Mouse (Mus musculus) neural tube, embryonic 13.5 days (tissue): ENCODE results near the gene Arhgap45. TPM values are rescaled to one million over a fixed set of nuclear protein-coding genes. Genes with fewer than 3 reads are reported as not detected.

Experiments
- ATAC-seq: fragments of 200-750 bp; cut with Nextera tagmentation; 2 replicates; pipeline ENCODE4 v1.8.0; 2017; ENCODE audit warnings: low read depth, mild to moderate bottlenecking, moderate TSS enrichment, moderate library complexity
- H3K27ac ChIP-seq: fragments of 300-500 bp; sonication (generic); replicated peaks from 2 replicates; pipeline ENCODE4 v1.5.1; 2015; ENCODE audit warnings: moderate library complexity, mild to moderate bottlenecking, inconsistent platforms
- H3K27me3 ChIP-seq: fragments of 300-500 bp; sonication (generic); 2 replicates; pipeline ENCODE4 v1.6.1; 2015; ENCODE audit warnings: mild to moderate bottlenecking, inconsistent platforms
- H3K36me3 ChIP-seq: fragments of 300-500 bp; sonication (generic); 2 replicates; pipeline ENCODE4 v1.6.1; 2015; ENCODE audit warnings: mild to moderate bottlenecking, inconsistent platforms
- H3K4me1 ChIP-seq: fragments of 300-500 bp; sonication (generic); replicated peaks from 2 replicates; pipeline ENCODE4 v1.6.1; 2015; ENCODE audit warnings: inconsistent platforms
- H3K4me2 ChIP-seq: fragments of 300-500 bp; sonication (generic); 2 replicates; pipeline ENCODE4 v1.6.1; 2015; ENCODE audit warnings: inconsistent platforms, mild to moderate bottlenecking, moderate library complexity
- H3K4me3 ChIP-seq: fragments of 300-500 bp; sonication (generic); 2 replicates; pipeline ENCODE4 v1.5.1; 2015; ENCODE audit warnings: mild to moderate bottlenecking, inconsistent platforms
- H3K9ac ChIP-seq: fragments of 300-500 bp; sonication (generic); 2 replicates; pipeline ENCODE4 v1.6.1; 2015; ENCODE audit warnings: moderate library complexity, mild to moderate bottlenecking, inconsistent platforms
- H3K9me3 ChIP-seq: fragments of 300-500 bp; sonication (generic); 2 replicates; pipeline ENCODE4 v1.6.1; 2016; ENCODE audit warnings: inconsistent platforms
- WGBS: fragments of 180-500 bp; shearing (Covaris S2); methylation state at CpG from one replicate; pipeline ENCODE4 v1.1.7; 2015; 5-methylcytosine and 5-hydroxymethylcytosine counted together
- polyA plus RNA-seq: library from polyadenylated mRNA; unstranded; fragments of >200 nt; fragmentation: Nextera tagmentation; extraction: Ambion mirVana; gene quantifications from 2 replicates; pipeline ENCODE4 v1.2.1, GENCODE M21; 2015

The Arhgap45 gene
- polyA plus RNA-seq, 1 experiment from 2014 or later, result 2.4 TPM

GRCm38 (mm10) chr10:80025889-80026288 lies 9.4 kb downstream of the Arhgap45 start:
- no peaks in the 10 kb centered on the region; the same call in 1 of the 2 replicates for H3K27me3 ChIP-seq
- H3K36me3 ChIP-seq, result no peaks in the 10 kb centered on the region
- H3K4me2 ChIP-seq, result no peak overlapping the region
- 59% methylated on average over 12 of the region's 12 CpGs for WGBS
- no peak overlapping the region for H3K9ac ChIP-seq
- H3K4me1 ChIP-seq, result no peaks in the 10 kb centered on the region
- H3K9me3 ChIP-seq, result no peaks in the 10 kb centered on the region
- no peak overlapping the region for H3K27ac ChIP-seq
- H3K4me3 ChIP-seq, result no peak overlapping the region
- no peak for ATAC-seq

GRCm38 (mm10) chr10:80027681-80028520 lies 11.4 kb downstream of the Arhgap45 start:
- Histone ChIP-seq H3K36me3 (no peaks in the 10 kb centered on the region), H3K4me1 (no peaks in the 10 kb centered on the region), H3K4me2 (no peak overlapping the region), H3K27ac (no peak overlapping the region), H3K9me3 (no peaks in the 10 kb centered on the region), H3K9ac (no peak overlapping the region), H3K4me3 (no peak overlapping the region), H3K27me3 (no peaks in the 10 kb centered on the region)
- no peak for ATAC-seq
- 77% methylated on average over 20 of the region's 20 CpGs for WGBS

GRCm38 (mm10) chr10:80028521-80028846 lies 12.0 kb downstream of the Arhgap45 start:
- H3K27ac ChIP-seq, result no peak overlapping the region
- no peak overlapping the region for H3K4me2 ChIP-seq
- H3K9ac ChIP-seq, result no peak overlapping the region
- no peaks in the 10 kb centered on the region for H3K36me3 ChIP-seq
- H3K4me1 ChIP-seq, result no peaks in the 10 kb centered on the region
- 92% methylated on average over 13 of the region's 13 CpGs for WGBS
- H3K27me3 ChIP-seq, result no peaks in the 10 kb centered on the region
- no peak for ATAC-seq
- no peaks in the 10 kb centered on the region for H3K9me3 ChIP-seq
- H3K4me3 ChIP-seq, result no peak overlapping the region

- Histone ChIP-seq H3K27ac (no peak overlapping the region), H3K9ac (no peak overlapping the region), H3K27me3 (no peaks in the 10 kb centered on the region), H3K4me1 (no peaks in the 10 kb centered on the region; the same call in 1 of the 2 replicates), H3K9me3 (no peaks in the 10 kb centered on the region), H3K36me3 (peaks cover 9% of the 10 kb centered on the region), H3K4me2 (no peak overlapping the region), H3K4me3 (no peak overlapping the region)
- WGBS, result 80% methylated on average over 9 of the region's 9 CpGs
- ATAC-seq, result no peak
Measured at GRCm38 (mm10) chr10:80030191-80030590, 13.7 kb downstream of the Arhgap45 start.

- no peak for ATAC-seq
- H3K9me3 ChIP-seq, result no peaks in the 10 kb centered on the region
- 87% methylated on average over 17 of the region's 17 CpGs for WGBS
- H3K4me1 ChIP-seq, result no peaks in the 10 kb centered on the region; the same call in 1 of the 2 replicates
- H3K27me3 ChIP-seq, result no peaks in the 10 kb centered on the region
- H3K4me2 ChIP-seq, result no peak overlapping the region
- H3K9ac ChIP-seq, result no peak overlapping the region
- no peak overlapping the region for H3K4me3 ChIP-seq
- H3K27ac ChIP-seq, result no peak overlapping the region
- peaks cover 14% of the 10 kb centered on the region for H3K36me3 ChIP-seq
Measured at GRCm38 (mm10) chr10:80030736-80031135, 14.3 kb downstream of the Arhgap45 start.

- no peaks in the 10 kb centered on the region for H3K27me3 ChIP-seq
- peaks cover 7% of the 10 kb centered on the region for H3K4me1 ChIP-seq
- no peaks in the 10 kb centered on the region for H3K9me3 ChIP-seq
- H3K36me3 ChIP-seq, result peaks cover 36% of the 10 kb centered on the region
- WGBS, result 78% methylated on average over 5 of the region's 5 CpGs
- H3K4me3 ChIP-seq, result no peak overlapping the region
- ATAC-seq, result no peak
- no peak overlapping the region for H3K4me2 ChIP-seq
- H3K27ac ChIP-seq, result peak overlapping the region; percentile 23; the same call in 1 of the 2 replicates
- H3K9ac ChIP-seq, result peak overlapping the region; percentile 14
Measured at GRCm38 (mm10) chr10:80032799-80033480, 16.5 kb downstream of the Arhgap45 start.

GRCm38 (mm10) chr10:80033511-80034391 lies 17.3 kb downstream of the Arhgap45 start:
- Histone ChIP-seq H3K9me3 (no peaks in the 10 kb centered on the region), H3K9ac (no peak overlapping the region), H3K4me2 (no peak overlapping the region)

GRCm38 (mm10) chr10:80035148-80035547 lies 18.7 kb downstream of the Arhgap45 start:
- Histone ChIP-seq H3K36me3 (peaks cover 39% of the 10 kb centered on the region), H3K27me3 (no peaks in the 10 kb centered on the region), H3K9ac (0 out of 2 replicates have a peak overlapping the region, but pooled peaks have one; percentile 1), H3K4me2 (no peak overlapping the region), H3K9me3 (no peaks in the 10 kb centered on the region), H3K27ac (0 out of 2 replicates have a peak overlapping the region, but pooled peaks have one; percentile 18), H3K4me3 (no peak overlapping the region), H3K4me1 (peaks cover 20% of the 10 kb centered on the region)
- 75% methylated on average over 8 of the region's 8 CpGs for WGBS
- no peak for ATAC-seq

More at GRCm38 (mm10) chr10:80033511-80034391, 17.3 kb downstream of the Arhgap45 start:
- no peak overlapping the region for H3K4me3 ChIP-seq
- 42% methylated on average over 9 of the region's 9 CpGs for WGBS
- H3K4me1 ChIP-seq, result peaks cover 15% of the 10 kb centered on the region
- H3K27me3 ChIP-seq, result no peaks in the 10 kb centered on the region
- ATAC-seq, result no peak
- H3K27ac ChIP-seq, result peak overlapping the region; percentile 23; the same call in 1 of the 2 replicates
- H3K36me3 ChIP-seq, result peaks cover 39% of the 10 kb centered on the region

- 89% methylated on average over 5 of the region's 5 CpGs for WGBS
Measured at GRCm38 (mm10) chr10:80035686-80036085, 19.2 kb downstream of the Arhgap45 start.

GRCm38 (mm10) chr10:80036832-80037231 lies 20.4 kb downstream of the Arhgap45 start:
- 94% methylated on average over 13 of the region's 13 CpGs for WGBS
- peaks cover 20% of the 10 kb centered on the region for H3K4me1 ChIP-seq
- no peak overlapping the region for H3K4me2 ChIP-seq
- H3K36me3 ChIP-seq, result peaks cover 39% of the 10 kb centered on the region
- H3K4me3 ChIP-seq, result no peak overlapping the region
- ATAC-seq, result no peak
- H3K9me3 ChIP-seq, result no peaks in the 10 kb centered on the region
- no peak overlapping the region for H3K9ac ChIP-seq
- no peak overlapping the region for H3K27ac ChIP-seq
- H3K27me3 ChIP-seq, result no peaks in the 10 kb centered on the region

More at GRCm38 (mm10) chr10:80035686-80036085, 19.2 kb downstream of the Arhgap45 start:
- Histone ChIP-seq H3K36me3 (peaks cover 39% of the 10 kb centered on the region), H3K4me2 (no peak overlapping the region), H3K9ac (0 out of 2 replicates have a peak overlapping the region, but pooled peaks have one; percentile 1), H3K4me1 (peaks cover 20% of the 10 kb centered on the region), H3K4me3 (no peak overlapping the region), H3K27me3 (no peaks in the 10 kb centered on the region), H3K27ac (0 out of 2 replicates have a peak overlapping the region, but pooled peaks have one; percentile 18), H3K9me3 (no peaks in the 10 kb centered on the region)
- no peak for ATAC-seq

- ATAC-seq, result peak; percentile 96
- no peaks in the 10 kb centered on the region for H3K27me3 ChIP-seq
- H3K36me3 ChIP-seq, result peaks cover 37% of the 10 kb centered on the region
- peak within 1 kb of the TSS; percentile 86 for H3K9ac ChIP-seq
- H3K9me3 ChIP-seq, result no peaks in the 10 kb centered on the region
- 0% methylated on average over 40 of the region's 40 CpGs for WGBS
- peak within 1 kb of the TSS; percentile 86 for H3K4me3 ChIP-seq
- peaks cover 26% of the 10 kb centered on the region for H3K4me1 ChIP-seq
- H3K27ac ChIP-seq, result peak within 1 kb of the TSS; percentile 71
- H3K4me2 ChIP-seq, result peak within 1 kb of the TSS; percentile 89
Measured at GRCm38 (mm10) chr10:80039559-80039979, 23.1 kb downstream of the Arhgap45 start, which contains the start of gene Polr2e. Gene Polr2e, minus strand, starts transcription at chr10:80039795.
